Mouse (Mus musculus) ES-E14 (cell line): ENCODE measurements around the gene Ppfia2.

ENCODE experiments used
- MAFK ChIP-seq: IDR thresholded peaks from 2 replicates; pipeline ENCODE4 v1.6.1; 2014; ENCODE audit warnings: mild to moderate bottlenecking, low read depth, low read length, inconsistent platforms; ENCODE audit not compliant: insufficient read depth
- ZC3H11A ChIP-seq: IDR thresholded peaks from 2 replicates; pipeline ENCODE4 v1.6.1; 2012; ENCODE audit warnings: low read depth, mild to moderate bottlenecking, inconsistent platforms, low read length, borderline replicate concordance

- TF ChIP-seq MAFK (no peak), ZC3H11A (peak; percentile 25; the same call in 1 of the 2 replicates)
Measured at GRCm38 (mm10) chr10:106913032-106913431, 442.9 kb downstream of the Ppfia2 start.
